Mouse (Mus musculus) thymus, adult 2 months (tissue): ENCODE results near the gene Klra4.

Experiments used
- CTCF ChIP-seq: fragments of 200-500 bp; IDR thresholded peaks from 2 replicates; pipeline ENCODE4 v1.5.1; 2012; ENCODE audit warnings: mild to moderate bottlenecking, control low read depth, low read length, moderate library complexity, borderline replicate concordance; ENCODE audit not compliant: control insufficient read depth, poor library complexity, insufficient read depth; ENCODE audit errors: extremely low read depth
- POLR2A ChIP-seq: fragments of 200-500 bp; IDR thresholded peaks from 2 replicates; pipeline ENCODE4 v1.6.1; 2012; ENCODE audit warnings: mild to moderate bottlenecking, low read length, control low read depth, moderate library complexity; ENCODE audit not compliant: control insufficient read depth, poor library complexity, insufficient read depth; ENCODE audit errors: extremely low read depth

GRCm38 (mm10) chr6:130092336-130092948, 25.4 kb upstream of the Klra4 start:
- no peak for TF ChIP-seq POLR2A
- TF ChIP-seq CTCF, result no peak
